Mouse (Mus musculus): Measurements from ENCODE around the gene Casp1. TPM values are rescaled to one million over a fixed set of nuclear protein-coding genes. Genes with fewer than 3 reads are reported as not detected.

Casp1 gene
- total and polyA plus RNA-seq, 3 experiments, result not detected

GRCm38 (mm10) chr9:5353673-5354072 is 55.4 kb downstream of the Casp1 start:
- no peaks in the 10 kb centered on the region for H3K36me3 ChIP-seq (replicated peaks)
- H3K4me1 ChIP-seq (ENCODE audit: insufficient read depth, low read depth, low read length), result no peaks in the 10 kb centered on the region
- TF ChIP-seq POLR2AphosphoS5 (IDR thresholded peaks at IDR 0.05; ENCODE audit: insufficient replicate concordance, low read depth, low read length) (no peak), CTCF (IDR thresholded peaks at IDR 0.05; ENCODE audit: low read depth, low read length) (no peak), GATA2 (IDR thresholded peaks at IDR 0.05; ENCODE audit: borderline replicate concordance, low read depth, low read length) (no peak), TAL1 (conservative IDR thresholded peaks at IDR 0.05; ENCODE audit: low read depth, low read length) (no peak), GATA1 (IDR thresholded peaks at IDR 0.05; ENCODE audit: borderline replicate concordance, low read length) (no peak)
- DNase-seq (ENCODE audit: low spot score) (no peak), ATAC-seq (ENCODE audit: extremely low read depth, insufficient number of reproducible peaks, low FRiP score, poor library complexity, severe bottlenecking) (no peak)
- H3K4me3 ChIP-seq (ENCODE audit: low read depth, low read length), result no peak overlapping the region
- no peaks in the 10 kb centered on the region for H3K27me3 ChIP-seq (ENCODE audit: insufficient read depth, low read length)
- H3K9me3 ChIP-seq (replicated peaks), result no peaks in the 10 kb centered on the region

GRCm38 (mm10) chr9:5356801-5357200 is 58.5 kb downstream of the Casp1 start:
- Histone ChIP-seq H3K4me3 (ENCODE audit: low read depth, low read length) (no peak overlapping the region), H3K4me1 (ENCODE audit: insufficient read depth, low read depth, low read length) (no peaks in the 10 kb centered on the region), H3K9me3 (replicated peaks) (no peaks in the 10 kb centered on the region), H3K27me3 (ENCODE audit: insufficient read depth, low read length) (no peaks in the 10 kb centered on the region), H3K36me3 (replicated peaks) (no peaks in the 10 kb centered on the region)
- ATAC-seq (ENCODE audit: extremely low read depth, insufficient number of reproducible peaks, low FRiP score, poor library complexity, severe bottlenecking), result no peak
- no peak for DNase-seq (ENCODE audit: low spot score)
- no peak for TF ChIP-seq TAL1 (conservative IDR thresholded peaks at IDR 0.05; ENCODE audit: low read depth, low read length)
- no peak for TF ChIP-seq CTCF (IDR thresholded peaks at IDR 0.05; ENCODE audit: low read depth, low read length)

Other genes with a start within 250 kb of the Casp1 start
- not detected in 2 replicates for gene Casp4, start 10.3 kb downstream of the Casp1 start, total RNA-seq (2014; fragmentation: Nextera tagmentation)
- 0.17 TPM in 1 of 2 replicates, not detected in the other for gene Casp4, start 10.3 kb downstream of the Casp1 start, total RNA-seq (2017)
- not detected in 2 replicates for gene Casp4, start 10.3 kb downstream of the Casp1 start, polyA plus RNA-seq (2012)
- gene Casp12, start 46.9 kb downstream of the Casp1 start, total RNA-seq (2014; fragmentation: Nextera tagmentation), result not detected in 2 replicates
- gene Casp12, start 46.9 kb downstream of the Casp1 start, total RNA-seq (2017), result 0.16 and 0.23 TPM in 2 replicates
- gene Casp12, start 46.9 kb downstream of the Casp1 start, polyA plus RNA-seq (2012), result not detected in 2 replicates

All from G1E (cell line).